Mouse (Mus musculus) stomach, postnatal 0 days (tissue): ENCODE measurements at regions not wholly inside any gene's neighbourhood (a gene's known extent, or its start where the extent isn't known, plus 50 kb on each side); places are given as distances from the start of the nearest gene placed in this dataset.

Experiments
- CTCF ChIP-seq: IDR thresholded peaks from 2 replicates; pipeline ENCODE4 v1.5.1; 2016; ENCODE audit warnings: antibody characterized with exemption, low read depth, mild to moderate bottlenecking, moderate library complexity
- EP300 ChIP-seq: optimal IDR thresholded peaks from 2 replicates; pipeline ENCODE3; 2016; ENCODE audit warnings: antibody characterized with exemption

DNA sequence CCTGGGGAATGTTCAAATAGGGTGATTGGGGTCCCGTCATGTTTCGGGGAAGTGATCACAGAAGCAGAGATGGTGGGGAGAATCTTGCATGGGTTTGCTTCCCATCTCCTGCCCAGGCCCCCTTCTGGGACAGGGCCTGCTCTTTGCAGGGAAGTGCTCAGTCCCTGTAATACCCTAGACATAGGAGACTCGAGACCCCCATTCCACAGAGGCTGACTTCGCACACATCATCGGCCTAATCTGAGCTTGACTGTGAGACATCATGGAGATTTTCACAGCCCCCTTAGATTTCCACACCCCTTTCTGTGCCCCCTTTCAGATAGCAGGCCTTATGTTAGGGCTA, 86.0 kb downstream of the Amer3 start:
- TF ChIP-seq CTCF (no peak), EP300 (no peak)
